Mouse (Mus musculus) myocyte (in vitro differentiated cells): Measurements from ENCODE around the gene Twist1. TPM values are rescaled to one million over a fixed set of nuclear protein-coding genes. Genes with fewer than 3 reads are reported as not detected.

Source experiments
- H3K27me3 ChIP-seq: one replicate; pipeline ENCODE4 v1.6.1; 2011; ENCODE audit not compliant: control insufficient read depth, insufficient read depth, insufficient read length
- H3K36me3 ChIP-seq: one replicate; pipeline ENCODE4 v1.6.1; 2011; ENCODE audit not compliant: control insufficient read depth, insufficient read depth
- H3K4me2 ChIP-seq: one replicate; pipeline ENCODE4 v1.6.1; 2011; ENCODE audit warnings: low read depth, control low read depth
- H3K4me3 ChIP-seq: one replicate; pipeline ENCODE4 v1.5.1; 2011; ENCODE audit warnings: mild to moderate bottlenecking, control low read depth, moderate library complexity
- H3K79me2 ChIP-seq: one replicate; pipeline ENCODE4 v1.6.1; 2011; ENCODE audit not compliant: control insufficient read depth, insufficient read depth
- H3ac ChIP-seq: one replicate; pipeline ENCODE4 v1.6.1; 2011; ENCODE audit not compliant: control insufficient read depth, insufficient read length
- CEBPB ChIP-seq: IDR thresholded peaks from 2 replicates; pipeline ENCODE4 v1.6.1; 2011; ENCODE audit warnings: mild to moderate bottlenecking, moderate library complexity; ENCODE audit not compliant: poor library complexity, insufficient read depth, severe bottlenecking
- E2F4 ChIP-seq: IDR thresholded peaks from one replicate; pipeline ENCODE4 v1.6.1; 2011; ENCODE audit warnings: mild to moderate bottlenecking, control low read depth, moderate library complexity; ENCODE audit not compliant: insufficient read depth
- MAX ChIP-seq: IDR thresholded peaks from one replicate; pipeline ENCODE4 v1.6.1; 2011; ENCODE audit warnings: low read depth, mild to moderate bottlenecking, control low read depth
- MYOD1 ChIP-seq, 3 experiments: IDR thresholded peaks; one replicate each; pipeline ENCODE4 v1.6.1; 2011; ENCODE audit warnings: control low read depth in 2 of 3, low read depth in 2 of 3, mild to moderate bottlenecking in 2 of 3, moderate library complexity in 1 of 3; ENCODE audit not compliant: insufficient read length in 2 of 3, control insufficient read depth in 1 of 3
- MYOG ChIP-seq, 3 experiments: IDR thresholded peaks; one replicate each; pipeline ENCODE4 v1.6.1; 2011; ENCODE audit warnings: control low read depth in 2 of 3, low read depth in 2 of 3, mild to moderate bottlenecking in 2 of 3; ENCODE audit not compliant: insufficient read length in 2 of 3, control insufficient read depth in 1 of 3, insufficient read depth in 1 of 3
- POLR2A ChIP-seq: IDR thresholded peaks from one replicate; pipeline ENCODE4 v1.6.1; 2011; ENCODE audit warnings: low read depth, mild to moderate bottlenecking, control low read depth, moderate library complexity; ENCODE audit not compliant: insufficient read length
- POLR2AphosphoS2 ChIP-seq: IDR thresholded peaks from one replicate; pipeline ENCODE4 v1.6.1; 2011; ENCODE audit warnings: low read depth, control low read depth; ENCODE audit not compliant: insufficient read length
- REST ChIP-seq: IDR thresholded peaks from one replicate; pipeline ENCODE4 v1.6.1; 2011; ENCODE audit warnings: mild to moderate bottlenecking, control low read depth, moderate library complexity; ENCODE audit not compliant: insufficient read depth, insufficient read length
- SRF ChIP-seq: IDR thresholded peaks from one replicate; pipeline ENCODE4 v1.6.1; 2011; ENCODE audit warnings: low read depth; ENCODE audit not compliant: control insufficient read depth, insufficient read length
- TCF12 ChIP-seq: IDR thresholded peaks from one replicate; pipeline ENCODE4 v1.6.1; 2011; ENCODE audit warnings: mild to moderate bottlenecking, control low read depth; ENCODE audit not compliant: poor library complexity, insufficient read depth, severe bottlenecking
- TCF3 ChIP-seq: IDR thresholded peaks from one replicate; pipeline ENCODE4 v1.6.1; 2011; ENCODE audit warnings: low read depth, control low read depth; ENCODE audit not compliant: insufficient read length
- USF1 ChIP-seq: IDR thresholded peaks from one replicate; pipeline ENCODE4 v1.6.1; 2011; ENCODE audit warnings: low read depth, mild to moderate bottlenecking, control low read depth, moderate library complexity
- polyA plus RNA-seq: library from polyadenylated mRNA; unstranded; fragments of >200 nt; fragmentation: generic; extraction: Trizol; gene quantifications from one replicate; pipeline ENCODE4 v1.2.1, GENCODE M21; 2012; ENCODE audit warnings: missing spikeins

The Twist1 gene
- polyA plus RNA-seq, 1 experiment, result 5.8 TPM

DNA sequence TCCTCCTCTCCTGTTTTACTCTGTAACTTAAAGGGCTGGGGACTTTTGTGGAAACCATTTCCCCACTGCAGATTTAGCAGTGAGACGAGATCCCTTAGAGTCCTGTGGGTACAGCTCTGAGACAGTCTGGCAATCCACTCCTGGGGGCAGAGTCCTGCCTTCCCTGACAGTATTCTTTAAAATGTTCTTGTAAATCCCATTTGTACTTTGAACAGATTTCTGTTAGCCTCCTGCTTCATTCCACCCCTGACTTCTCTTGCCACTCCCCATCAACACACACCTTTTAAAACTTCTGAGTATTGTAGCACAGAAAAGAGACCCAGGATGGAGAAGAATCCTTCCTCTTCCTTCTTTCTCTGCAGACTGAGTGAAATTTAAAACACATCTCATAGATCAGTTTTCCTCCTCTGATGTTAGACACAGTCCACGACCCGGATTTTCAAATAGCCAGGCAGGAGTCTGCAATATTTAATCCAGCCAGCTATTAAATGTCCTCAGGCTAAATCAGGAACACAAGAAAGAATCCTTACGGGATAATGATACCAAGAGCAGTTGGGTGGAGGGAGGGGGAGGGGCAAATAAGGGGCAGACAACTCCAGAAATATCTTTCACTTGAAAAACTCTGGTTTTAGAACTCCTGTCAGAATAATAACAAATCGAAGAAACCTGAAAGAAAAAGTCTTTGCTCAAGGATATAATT, 8.3 kb downstream of the Twist1 start:
- Histone ChIP-seq H3K79me2 (no peaks in the 10 kb centered on the region), H3K4me2 (peak overlapping the region; percentile 6), H3K4me3 (no peak overlapping the region), H3K27me3 (peaks cover 9% of the 10 kb centered on the region), H3ac (no peak overlapping the region), H3K36me3 (no peaks in the 10 kb centered on the region)
- TF ChIP-seq REST (no peak), MYOD1 (IDR thresholded peaks at IDR 0.05; ENCODE audit: control insufficient read depth in 1 of 3, insufficient read length in 2 of 3, low read depth in 2 of 3) (no peak), MAX (no peak), E2F4 (no peak)

DNA sequence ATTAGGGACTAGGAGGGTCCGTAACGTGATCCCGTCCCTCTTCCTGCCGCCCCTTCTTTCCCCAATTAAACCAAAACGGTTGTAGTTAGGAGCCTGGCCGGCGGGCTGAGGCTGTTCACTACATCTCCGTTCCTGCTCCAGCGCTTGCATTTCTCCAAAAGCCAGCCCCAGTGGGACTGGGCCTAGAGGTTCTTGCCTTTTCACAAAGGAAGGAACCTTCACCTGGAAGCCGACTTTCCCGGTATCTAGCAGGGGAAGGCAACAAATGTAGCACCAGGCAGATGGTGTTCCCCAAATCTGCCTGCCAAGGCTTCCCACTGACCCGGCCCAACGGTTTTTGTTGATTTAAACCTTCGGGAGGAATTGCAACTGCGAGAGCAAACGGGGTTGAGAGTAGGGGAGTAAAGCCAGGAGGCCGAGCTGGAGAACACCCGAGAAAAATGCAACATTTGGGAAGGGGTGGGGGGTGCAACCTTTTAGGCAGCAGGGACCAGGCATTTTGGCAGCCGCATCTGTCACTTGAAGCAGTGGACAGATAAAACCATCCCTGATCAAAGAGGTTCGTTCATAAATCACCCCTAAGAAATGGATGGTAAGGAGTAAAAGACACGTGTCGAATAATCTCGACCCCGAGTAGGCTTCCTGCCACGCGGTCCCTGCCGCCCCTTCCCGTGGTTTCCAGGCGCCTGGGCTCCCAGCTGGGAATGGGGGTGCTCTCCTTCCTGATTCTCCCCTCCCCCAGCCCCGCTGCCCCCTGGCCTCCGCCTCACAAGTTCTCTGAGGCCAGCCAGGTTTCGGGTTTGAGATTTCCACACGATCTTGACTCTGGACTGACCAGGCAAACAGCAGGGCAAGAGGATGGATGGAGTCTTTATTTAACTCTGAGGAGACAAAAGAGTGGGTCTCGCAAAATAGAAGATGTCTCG, 9.3 kb downstream of the Twist1 start:
- no peaks in the 10 kb centered on the region for H3K36me3 ChIP-seq
- H3K4me3 ChIP-seq, result no peak overlapping the region
- TF ChIP-seq POLR2AphosphoS2, result no peak
- no peak for TF ChIP-seq MAX
- TF ChIP-seq USF1, result no peak
- no peak for TF ChIP-seq TCF12
- no peak overlapping the region for H3K4me2 ChIP-seq
- no peaks in the 10 kb centered on the region for H3K79me2 ChIP-seq
- H3K27me3 ChIP-seq, result peaks cover 9% of the 10 kb centered on the region
- H3ac ChIP-seq, result no peak overlapping the region

DNA sequence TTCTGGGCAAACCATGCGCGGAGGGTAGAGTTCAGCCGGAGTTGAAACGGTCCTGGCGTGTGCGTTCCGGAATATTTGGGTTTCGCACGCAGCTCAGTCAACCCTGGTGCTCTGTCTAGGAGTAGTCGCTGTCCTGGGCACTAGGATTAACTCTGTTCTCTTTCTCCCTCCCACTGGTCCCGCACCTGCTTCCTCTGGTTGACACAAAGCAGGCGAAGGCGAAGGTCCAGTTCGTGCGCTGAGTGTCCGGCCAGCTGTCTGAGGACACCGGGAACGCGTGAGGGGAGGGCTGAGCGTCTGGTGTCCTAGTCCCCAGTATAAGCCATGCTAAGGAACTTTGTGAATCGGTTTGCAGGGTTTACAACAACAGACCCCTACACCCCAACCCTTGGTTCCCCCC, 10.0 kb downstream of the Twist1 start:
- no peak for TF ChIP-seq USF1
- no peak for TF ChIP-seq TCF12
- no peak for TF ChIP-seq MYOG (IDR thresholded peaks at IDR 0.05; ENCODE audit: control insufficient read depth in 1 of 3, insufficient read depth in 1 of 3, insufficient read length in 2 of 3, low read depth in 2 of 3)
- no peak for TF ChIP-seq E2F4
- no peak for TF ChIP-seq REST
- TF ChIP-seq POLR2A, result no peak
- no peak for TF ChIP-seq SRF
- TF ChIP-seq TCF3, result no peak
- no peak for TF ChIP-seq MYOD1 (IDR thresholded peaks at IDR 0.05; ENCODE audit: control insufficient read depth in 1 of 3, insufficient read length in 2 of 3, low read depth in 2 of 3)
- no peak for TF ChIP-seq POLR2AphosphoS2
- no peak for TF ChIP-seq CEBPB
- TF ChIP-seq MAX, result no peak
- Histone ChIP-seq H3K27me3 (peaks cover 9% of the 10 kb centered on the region), H3K4me3 (no peak overlapping the region)

DNA sequence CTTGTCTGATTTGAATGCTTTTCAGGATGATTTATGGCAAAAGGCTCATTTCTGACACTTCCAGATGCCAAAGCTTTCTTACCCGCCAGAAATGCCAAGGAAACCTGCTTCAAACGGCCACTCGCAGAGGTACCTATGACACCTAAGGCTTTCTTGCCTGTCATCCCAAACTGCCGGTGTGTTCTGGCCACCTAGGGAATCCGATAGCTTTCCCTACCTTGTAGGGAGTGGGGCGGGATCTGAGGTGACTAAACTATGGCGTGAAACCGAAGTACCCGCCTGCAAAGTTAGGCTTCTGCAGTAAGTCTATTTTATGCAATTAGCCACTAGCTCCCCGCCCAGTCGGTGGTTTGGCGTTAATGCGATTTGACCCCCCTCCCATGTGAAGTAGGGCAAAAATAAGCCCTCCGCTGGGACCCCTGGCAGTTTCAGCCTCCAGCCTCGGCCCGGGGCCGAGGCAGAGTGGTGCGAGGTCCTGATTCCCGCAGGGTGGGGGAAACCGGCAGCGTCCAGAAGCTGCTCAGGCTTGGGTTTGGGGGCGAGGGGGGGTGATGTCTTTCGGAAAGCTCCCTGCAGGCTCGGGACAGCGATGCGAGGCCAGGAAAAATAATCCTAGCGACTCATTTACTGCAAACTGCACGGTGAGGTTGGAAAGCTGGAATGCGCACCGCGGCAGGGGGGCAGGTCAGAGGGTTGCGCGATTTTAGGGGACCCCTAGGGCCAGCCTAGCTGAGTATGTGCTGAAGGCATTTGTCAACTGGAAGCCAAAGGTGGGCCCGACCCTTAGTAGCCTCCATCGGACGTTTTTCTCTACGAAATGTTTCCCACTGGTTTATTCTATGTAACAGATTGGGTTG, 10.8 kb downstream of the Twist1 start:
- Histone ChIP-seq H3K27me3 (peaks cover 9% of the 10 kb centered on the region), H3ac (no peak overlapping the region), H3K79me2 (no peaks in the 10 kb centered on the region), H3K4me3 (no peak overlapping the region), H3K36me3 (no peaks in the 10 kb centered on the region), H3K4me2 (no peak overlapping the region)
- no peak for TF ChIP-seq TCF3
- no peak for TF ChIP-seq TCF12
- no peak for TF ChIP-seq POLR2A
- no peak for TF ChIP-seq USF1
- TF ChIP-seq REST, result no peak
- no peak for TF ChIP-seq CEBPB
- no peak for TF ChIP-seq MYOD1 (IDR thresholded peaks at IDR 0.05; ENCODE audit: control insufficient read depth in 1 of 3, insufficient read length in 2 of 3, low read depth in 2 of 3)
- no peak for TF ChIP-seq MYOG (IDR thresholded peaks at IDR 0.05; ENCODE audit: control insufficient read depth in 1 of 3, insufficient read depth in 1 of 3, insufficient read length in 2 of 3, low read depth in 2 of 3)
- TF ChIP-seq SRF, result no peak
- no peak for TF ChIP-seq POLR2AphosphoS2
- TF ChIP-seq E2F4, result no peak
- no peak for TF ChIP-seq MAX

More for the DNA sequence above, 10.0 kb downstream of the Twist1 start:
- H3K4me2 ChIP-seq, result no peak overlapping the region
- H3ac ChIP-seq, result no peak overlapping the region
- H3K79me2 ChIP-seq, result no peaks in the 10 kb centered on the region
- no peaks in the 10 kb centered on the region for H3K36me3 ChIP-seq
